Comparison of ENCODE assay signal across 8 mouse cellular contexts in genomic region chr13:54371049-54371386, GRCm38 (mm10). TPM values are rescaled to one million over a fixed set of nuclear protein-coding genes. Genes with fewer than 3 reads are reported as not detected.
A peak's percentile ranks its signal among the peaks of the same experiment; 100 is the strongest.
DNase-seq lines count a peak whose midpoint lies in the region; ATAC-seq and TF ChIP-seq lines count a peak whose summit lies in the region.

Cplx2 (plus strand) TSS chr13:54371349.

- no peaks in the 10 kb centered on the region for H3K36me3 ChIP-seq in lung, postnatal 0 days (ENCODE audit: insufficient read depth, low read length)
- no peaks in the 10 kb centered on the region for H3K36me3 ChIP-seq in stomach, embryonic 15.5 days

- no peak for DNase-seq in adrenal gland, adult 18-20 months (ENCODE audit: low spot score in 2 of 2)
- DNase-seq in adrenal gland, adult (ENCODE audit: inconsistent age in 2 of 2, low spot score in 1 of 2), result no peak
- no peak for DNase-seq in lung, postnatal 0 days (ENCODE audit: low spot score)
- no peak for DNase-seq in lung, adult 18-20 months
- DNase-seq in left cerebral cortex, postnatal 36 days (ENCODE audit: low spot score in 2 of 2), result no peak

- H3K9ac ChIP-seq in lung, postnatal 0 days (replicated peaks; ENCODE audit: low read depth), result no peak within 1 kb of the TSS
- no peak within 1 kb of the TSS for H3K9ac ChIP-seq in stomach, embryonic 15.5 days

- 3% methylated on average over 7 of the region's 7 CpGs for WGBS in lung, postnatal 0 days
- WGBS in stomach, embryonic 15.5 days, result 3% methylated on average over 5 of the region's 7 CpGs

- H3K9me3 ChIP-seq in lung, postnatal 0 days (ENCODE audit: low read length), result no peaks in the 10 kb centered on the region
- H3K9me3 ChIP-seq in stomach, embryonic 15.5 days, result no peaks in the 10 kb centered on the region

- ATAC-seq in lung, postnatal 0 days, result no peak
- no peak for ATAC-seq in stomach, embryonic 15.5 days (ENCODE audit: insufficient read depth, low FRiP score, low read depth)
- ATAC-seq in erythroid progenitor cell, adult 5-6 weeks (replicated peaks; ENCODE audit: low FRiP score, poor library complexity, severe bottlenecking), result no peak
- ATAC-seq in granulocyte monocyte progenitor cell, adult 5-6 weeks (replicated peaks; ENCODE audit: poor library complexity, severe bottlenecking), result no peak

- 0 out of 2 replicates have a peak, but pooled peaks cover 3% of the 10 kb centered on the region for H3K4me1 ChIP-seq in lung, postnatal 0 days (ENCODE audit: insufficient read depth, low read depth, low read length)
- H3K4me1 ChIP-seq in stomach, embryonic 15.5 days, result peaks cover 26% of the 10 kb centered on the region

- no peak within 1 kb of the TSS for H3K4me3 ChIP-seq in lung, postnatal 0 days (ENCODE audit: low read depth, low read length)
- peak within 1 kb of the TSS; percentile 38 for H3K4me3 ChIP-seq in stomach, embryonic 15.5 days (replicated peaks)

- TF ChIP-seq CTCF in lung, postnatal 0 days (IDR thresholded peaks at IDR 0.05), result no peak

- no peak within 1 kb of the TSS for H3K27ac ChIP-seq in lung, postnatal 0 days (ENCODE audit: low read length)
- H3K27ac ChIP-seq in stomach, embryonic 15.5 days, result no peak within 1 kb of the TSS

- TF ChIP-seq EP300 in lung, postnatal 0 days (IDR thresholded peaks at IDR 0.05), result no peak

- peaks cover 9% of the 10 kb centered on the region for H3K27me3 ChIP-seq in lung, postnatal 0 days (replicated peaks; ENCODE audit: insufficient read depth, low read length)
- H3K27me3 ChIP-seq in stomach, embryonic 15.5 days (replicated peaks), result 0 out of 2 replicates have a peak, but pooled peaks cover 15% of the 10 kb centered on the region

- intact Hi-C loops in left cerebral cortex, postnatal 36 days (cut with DNase I), result loop anchor here (1.0 to 5.0 kb wide), 5 partner anchors 34 to 259 kb away; no protein-coding TSS in a partner anchor

- H3K4me2 ChIP-seq in lung, postnatal 0 days (replicated peaks; ENCODE audit: low read depth, low read length), result peak within 1 kb of the TSS; percentile 38
- H3K4me2 ChIP-seq in stomach, embryonic 15.5 days, result peak within 1 kb of the TSS; percentile 72

RNA-seq across cellular contexts. Expression of gene Cplx2, which starts in this region (rescaled TPM):
- 10 to 100 TPM; 20.9 to 21.3 TPM for total RNA-seq in adrenal gland, adult 18-20 months (2021)
- 3.0 and 3.1 TPM in 2 replicates for polyA plus RNA-seq in lung, postnatal 0 days (2015; fragmentation: Nextera tagmentation; extraction: Ambion mirVana)
- 100 to 1,000 TPM; 769 to 808 TPM for total RNA-seq in left cerebral cortex, postnatal 36 days (2021)
- polyA plus RNA-seq in stomach, embryonic 15.5 days (2015; fragmentation: Nextera tagmentation; extraction: Ambion mirVana), result 3.9 and 4.0 TPM in 2 replicates
- total RNA-seq in erythroid progenitor cell, adult 5-6 weeks (2015; ENCODE audit: low replicate concordance), result 2.9 and 5.4 TPM in 2 replicates
- 2.1 and 2.2 TPM in 2 replicates for total RNA-seq in erythroid progenitor cell, adult 5-6 weeks (2017; ENCODE audit: low replicate concordance)
- total RNA-seq in granulocyte monocyte progenitor cell, adult 5-6 weeks (2014; fragmentation: Nextera tagmentation), result not detected in 2 replicates
- total RNA-seq in granulocyte monocyte progenitor cell, adult 5-6 weeks (2017), result not detected in 2 replicates

Comparison
In these comparisons a context has a peak if more than half of its experiments do, and no peak if none do; other contexts are left out.
1. RNA of gene Cplx2 (total RNA-seq): 769 to 808 TPM in left cerebral cortex, postnatal 36 days; 20.9 to 21.3 TPM in adrenal gland, adult 18-20 months, 2.1 to 5.4 TPM in erythroid progenitor cell, adult 5-6 weeks and not detected in granulocyte monocyte progenitor cell, adult 5-6 weeks; every median in the first group is over 10 times any median in the second.